Mouse (Mus musculus) midbrain, embryonic 13.5 days (tissue): Measurements from ENCODE around the gene P3h3. TPM values are rescaled to one million over a fixed set of nuclear protein-coding genes. Genes with fewer than 3 reads are reported as not detected.
"Not testable (repeated sequence)": the region's sequence is repeated elsewhere in the genome, so short reads cannot be mapped to it uniquely, and the experiment has no call there.

ENCODE experiments used
- ATAC-seq: fragments of 200-750 bp; cut with Nextera tagmentation; 2 replicates; pipeline ENCODE4 v1.8.0; 2017; ENCODE audit warnings: mild to moderate bottlenecking, moderate TSS enrichment, moderate library complexity
- H3K27ac ChIP-seq: fragments of 300-500 bp; sonication (generic); 2 replicates; pipeline ENCODE4 v1.5.1; 2015; ENCODE audit warnings: inconsistent platforms, mild to moderate bottlenecking, moderate library complexity
- H3K27me3 ChIP-seq: fragments of 300-500 bp; sonication (generic); 2 replicates; pipeline ENCODE4 v1.6.1; 2015; ENCODE audit warnings: mild to moderate bottlenecking, inconsistent platforms
- H3K36me3 ChIP-seq: fragments of 300-500 bp; sonication (generic); 2 replicates; pipeline ENCODE4 v1.6.1; 2015; ENCODE audit warnings: mild to moderate bottlenecking, inconsistent platforms
- H3K4me1 ChIP-seq: fragments of 300-500 bp; sonication (generic); replicated peaks from 2 replicates; pipeline ENCODE4 v1.6.1; 2015; ENCODE audit warnings: inconsistent platforms
- H3K4me2 ChIP-seq: fragments of 300-500 bp; sonication (generic); replicated peaks from 2 replicates; pipeline ENCODE4 v1.6.1; 2015; ENCODE audit warnings: moderate library complexity, mild to moderate bottlenecking, inconsistent platforms
- H3K4me3 ChIP-seq: fragments of 300-500 bp; sonication (generic); replicated peaks from 2 replicates; pipeline ENCODE4 v1.5.1; 2015; ENCODE audit warnings: mild to moderate bottlenecking, inconsistent platforms
- H3K9ac ChIP-seq: fragments of 300-500 bp; sonication (generic); replicated peaks from 2 replicates; pipeline ENCODE4 v1.6.1; 2015; ENCODE audit warnings: mild to moderate bottlenecking, inconsistent platforms
- H3K9me3 ChIP-seq: fragments of 300-500 bp; sonication (generic); 2 replicates; pipeline ENCODE4 v1.6.1; 2016; ENCODE audit warnings: mild to moderate bottlenecking, inconsistent platforms
- WGBS: fragments of 180-500 bp; shearing (Covaris S2); methylation state at CpG from one replicate; pipeline ENCODE4 v1.1.7; 2015; 5-methylcytosine and 5-hydroxymethylcytosine counted together
- polyA plus RNA-seq: library from polyadenylated mRNA; unstranded; fragments of >200 nt; fragmentation: Nextera tagmentation; extraction: Ambion mirVana; gene quantifications from 2 replicates; pipeline ENCODE4 v1.2.1, GENCODE M21; 2015

The P3h3 gene
- polyA plus RNA-seq, 1 experiment from 2014 or later: 17.0 TPM

- peaks cover 4% of the 10 kb centered on the region for H3K27me3 ChIP-seq
- peak overlapping the region; percentile 39 for H3K4me3 ChIP-seq
- H3K9ac ChIP-seq: peak overlapping the region; percentile 52
- peak; percentile 80 for ATAC-seq
- H3K27ac ChIP-seq: peak overlapping the region; percentile 64
- peak overlapping the region; percentile 64 for H3K4me2 ChIP-seq
- H3K36me3 ChIP-seq: no peaks in the 10 kb centered on the region
- no peaks in the 10 kb centered on the region for H3K9me3 ChIP-seq
- 2% methylated on average over 34 of the region's 34 CpGs for WGBS
- peaks cover 41% of the 10 kb centered on the region for H3K4me1 ChIP-seq
Measured at GRCm38 (mm10) chr6:124805341-124806321, 51.9 kb downstream of the P3h3 start.

GRCm38 (mm10) chr6:124804341-124804740, 53.2 kb downstream of the P3h3 start:
- Histone ChIP-seq H3K9ac (no peak overlapping the region), H3K4me1 (peaks cover 31% of the 10 kb centered on the region), H3K36me3 (no peaks in the 10 kb centered on the region), H3K9me3 (no peaks in the 10 kb centered on the region), H3K27me3 (peaks cover 4% of the 10 kb centered on the region), H3K4me3 (no peak overlapping the region), H3K27ac (no peak overlapping the region), H3K4me2 (no peak overlapping the region)
- no peak for ATAC-seq
- 93% methylated on average over 3 of the region's 3 CpGs for WGBS

GRCm38 (mm10) chr6:124803691-124804090, 53.9 kb downstream of the P3h3 start:
- not testable (repeated sequence) for H3K4me3 ChIP-seq, H3K27me3 ChIP-seq, H3K9me3 ChIP-seq, H3K27ac ChIP-seq, ATAC-seq, H3K36me3 ChIP-seq, H3K4me2 ChIP-seq, H3K9ac ChIP-seq
- peaks cover 24% of the 10 kb centered on the region for H3K4me1 ChIP-seq
- 92% methylated on average over 4 of the region's 4 CpGs for WGBS

GRCm38 (mm10) chr6:124803061-124803460, 54.5 kb downstream of the P3h3 start:
- Histone ChIP-seq H3K27me3 (peaks cover 4% of the 10 kb centered on the region), H3K27ac (no peak overlapping the region), H3K4me3 (no peak overlapping the region), H3K4me1 (peaks cover 20% of the 10 kb centered on the region), H3K36me3 (no peaks in the 10 kb centered on the region), H3K9me3 (no peaks in the 10 kb centered on the region), H3K9ac (no peak overlapping the region), H3K4me2 (no peak overlapping the region)
- ATAC-seq: no peak
- 75% methylated on average over 3 of the region's 3 CpGs for WGBS

GRCm38 (mm10) chr6:124802400-124802799, 55.2 kb downstream of the P3h3 start:
- peaks cover 18% of the 10 kb centered on the region for H3K4me1 ChIP-seq
- not testable (repeated sequence) for H3K36me3 ChIP-seq, H3K27ac ChIP-seq, H3K4me3 ChIP-seq, H3K27me3 ChIP-seq, H3K4me2 ChIP-seq, ATAC-seq, H3K9ac ChIP-seq, H3K9me3 ChIP-seq
- 17% methylated on average over 5 of the region's 9 CpGs for WGBS

- no peak overlapping the region for H3K4me3 ChIP-seq
- H3K36me3 ChIP-seq: no peaks in the 10 kb centered on the region
- H3K9ac ChIP-seq: no peak overlapping the region
- no peak overlapping the region for H3K4me2 ChIP-seq
- no peak overlapping the region for H3K27ac ChIP-seq
- no peaks in the 10 kb centered on the region for H3K9me3 ChIP-seq
- ATAC-seq: no peak
- WGBS: 85% methylated on average over 2 of the region's 2 CpGs
- no peaks in the 10 kb centered on the region for H3K27me3 ChIP-seq
- H3K4me1 ChIP-seq: no peaks in the 10 kb centered on the region
Measured at GRCm38 (mm10) chr6:124796200-124796599, 61.4 kb downstream of the P3h3 start.

GRCm38 (mm10) chr6:124795781-124796180, 61.8 kb downstream of the P3h3 start:
- 74% methylated on average over 4 of the region's 4 CpGs for WGBS
- Histone ChIP-seq H3K4me3 (no peak overlapping the region), H3K27ac (no peak overlapping the region), H3K4me2 (no peak overlapping the region), H3K4me1 (no peaks in the 10 kb centered on the region), H3K36me3 (no peaks in the 10 kb centered on the region), H3K27me3 (no peaks in the 10 kb centered on the region), H3K9ac (no peak overlapping the region), H3K9me3 (no peaks in the 10 kb centered on the region)
- no peak for ATAC-seq

- Histone ChIP-seq H3K36me3 (no peaks in the 10 kb centered on the region), H3K27me3 (no peaks in the 10 kb centered on the region), H3K9ac (no peak overlapping the region), H3K4me1 (no peaks in the 10 kb centered on the region), H3K9me3 (no peaks in the 10 kb centered on the region), H3K4me3 (no peak overlapping the region), H3K27ac (no peak overlapping the region), H3K4me2 (no peak overlapping the region)
- WGBS: 82% methylated on average over 3 of the region's 3 CpGs
- no peak for ATAC-seq
Measured at GRCm38 (mm10) chr6:124791911-124792310, 65.6 kb downstream of the P3h3 start.

Other genes with a start within 250 kb of the P3h3 start
- 0.13 TPM in 2 replicates for gene C1s2, start 221.7 kb downstream of the P3h3 start, polyA plus RNA-seq
- gene Lpcat3, start 194.7 kb downstream of the P3h3 start, polyA plus RNA-seq: 39.6 and 40.0 TPM in 2 replicates
- gene Emg1, start 145.6 kb downstream of the P3h3 start, polyA plus RNA-seq: 136 and 144 TPM in 2 replicates
- 258 and 276 TPM in 2 replicates for gene Phb2, start 145.4 kb downstream of the P3h3 start, polyA plus RNA-seq
- 3.4 and 4.1 TPM in 2 replicates for gene Ptpn6, start 119.0 kb downstream of the P3h3 start, polyA plus RNA-seq
- 710 and 725 TPM in 2 replicates for gene Grcc10, start 116.4 kb downstream of the P3h3 start, polyA plus RNA-seq
- gene Gm45234, start 101.7 kb downstream of the P3h3 start, polyA plus RNA-seq: not detected in 2 replicates
- gene Atn1, start 101.2 kb downstream of the P3h3 start, polyA plus RNA-seq: 21.5 and 25.4 TPM in 2 replicates
- gene Eno2, start 88.1 kb downstream of the P3h3 start, polyA plus RNA-seq: 27.5 and 29.7 TPM in 2 replicates
- 2.3 and 4.3 TPM in 2 replicates for gene Lrrc23, start 78.0 kb downstream of the P3h3 start, polyA plus RNA-seq
- gene Spsb2, start 49.1 kb downstream of the P3h3 start, polyA plus RNA-seq: 7.7 and 8.2 TPM in 2 replicates
- gene Tpi1, start 43.5 kb downstream of the P3h3 start, polyA plus RNA-seq: 329 and 343 TPM in 2 replicates
- gene Usp5, start 28.3 kb downstream of the P3h3 start, polyA plus RNA-seq: 202 and 204 TPM in 2 replicates
- 82.7 and 89.5 TPM in 2 replicates for gene Cdca3, start 28.2 kb downstream of the P3h3 start, polyA plus RNA-seq
- gene Gnb3, start 17.5 kb downstream of the P3h3 start, polyA plus RNA-seq: 5.1 and 7.5 TPM in 2 replicates
- gene Gpr162, start 6.2 kb upstream of the P3h3 start, polyA plus RNA-seq: 19.2 and 22.9 TPM in 2 replicates
- gene Cd4, start 30.5 kb upstream of the P3h3 start, polyA plus RNA-seq: 0.07 TPM in 1 of 2 replicates, not detected in the other
- gene Lag3, start 54.0 kb upstream of the P3h3 start, polyA plus RNA-seq: 2.3 and 2.5 TPM in 2 replicates
- gene Ptms, start 62.4 kb upstream of the P3h3 start, polyA plus RNA-seq: 662 and 802 TPM in 2 replicates
- 419 and 462 TPM in 2 replicates for gene Mlf2, start 73.6 kb upstream of the P3h3 start, polyA plus RNA-seq
- gene Cops7a, start 107.8 kb upstream of the P3h3 start, polyA plus RNA-seq: 89.9 and 95.2 TPM in 2 replicates
- 25.6 and 27.4 TPM in 2 replicates for gene Pianp, start 138.9 kb upstream of the P3h3 start, polyA plus RNA-seq
- 18.8 and 23.1 TPM in 2 replicates for gene Zfp384, start 151.4 kb upstream of the P3h3 start, polyA plus RNA-seq
- gene Ing4, start 182.0 kb upstream of the P3h3 start, polyA plus RNA-seq: 195 and 201 TPM in 2 replicates
- gene Acrbp, start 191.9 kb upstream of the P3h3 start, polyA plus RNA-seq: 15.8 and 19.7 TPM in 2 replicates
- 0.34 and 0.37 TPM in 2 replicates for gene Lpar5, start 210.2 kb upstream of the P3h3 start, polyA plus RNA-seq
- 133 and 138 TPM in 2 replicates for gene Chd4, start 238.2 kb upstream of the P3h3 start, polyA plus RNA-seq